Mouse (Mus musculus): ENCODE measurements at regions not wholly inside any gene's neighbourhood (a gene's known extent, or its start where the extent isn't known, plus 50 kb on each side); places are given as distances from the start of the nearest gene placed in this dataset.

- DNase-seq = peak; percentile 38 to 44
- intact Hi-C loops (cut with DNase I) = no loop called here
These were observed 218.3 kb downstream of the Myo1b start for GRCm38 (mm10) chr1:51697265-51698192.

GRCm38 (mm10) chr1:51696471-51696870 lies 218.2 kb upstream of the Nabp1 start:
- intact Hi-C loops (cut with DNase I) = no loop called here

DNA sequence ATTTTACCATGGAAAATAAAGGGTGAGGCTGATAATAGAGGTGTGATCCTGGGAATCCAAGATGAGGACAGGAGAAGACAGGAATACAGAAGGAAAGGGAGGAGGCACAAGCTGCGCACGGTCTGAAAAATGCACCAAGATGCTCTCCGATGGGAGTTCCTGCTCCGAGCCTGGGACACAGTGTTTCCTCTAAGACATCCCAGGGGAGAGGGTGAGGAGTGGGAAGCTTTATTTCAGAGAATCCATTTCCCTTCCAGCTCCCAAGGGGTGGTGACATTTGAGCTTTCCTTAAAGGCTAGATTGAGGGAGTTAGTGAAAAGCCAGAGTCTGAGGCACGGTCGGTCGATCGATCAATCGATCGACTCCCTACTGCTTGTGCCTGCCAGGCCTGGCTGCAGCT lies 212.7 kb upstream of the Nabp1 start:
- intact Hi-C loops (cut with DNase I) = no loop called here
- DNase-seq = no peak

More at GRCm38 (mm10) chr1:51696471-51696870, 218.2 kb upstream of the Nabp1 start:
- DNase-seq = no peak

DNA sequence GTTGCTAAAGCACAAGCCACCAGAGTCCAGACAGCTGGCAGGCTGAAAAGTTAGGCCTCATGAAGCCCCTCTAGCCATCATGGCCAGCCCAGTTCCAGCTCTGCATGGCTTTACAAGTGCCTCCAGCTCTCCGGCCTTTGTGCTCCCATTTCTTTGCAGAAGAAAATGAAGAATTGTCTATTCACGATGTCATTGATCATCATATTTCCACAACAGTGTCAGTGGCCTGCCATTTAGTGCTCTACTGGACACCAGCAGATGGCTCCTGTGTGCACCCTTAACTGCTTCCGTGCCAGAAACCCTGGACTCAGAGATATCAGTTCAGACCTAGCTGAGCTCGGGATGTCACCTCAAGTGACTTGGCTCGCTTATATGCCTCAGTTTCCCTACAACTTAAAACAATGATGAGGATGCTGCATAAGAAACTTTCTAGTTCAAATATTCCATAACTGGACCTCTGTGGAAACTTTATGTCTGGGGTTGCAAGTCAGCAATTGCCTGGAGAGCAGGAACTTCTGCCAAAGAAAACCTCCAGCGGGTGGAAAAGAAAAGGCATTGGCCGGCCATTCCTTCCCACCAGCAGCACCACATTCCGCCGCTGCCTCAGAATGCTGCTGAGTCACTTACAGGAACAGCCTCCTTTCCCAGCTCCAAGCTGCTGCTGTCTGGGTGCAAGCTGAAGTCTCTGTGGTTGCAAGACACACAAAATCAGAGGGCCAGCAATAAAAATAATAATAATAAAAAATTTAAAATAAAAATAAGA lies 211.4 kb upstream of the Nabp1 start:
- intact Hi-C loops (cut with DNase I) = no loop called here
- DNase-seq = peak; percentile 28 to 42

DNA sequence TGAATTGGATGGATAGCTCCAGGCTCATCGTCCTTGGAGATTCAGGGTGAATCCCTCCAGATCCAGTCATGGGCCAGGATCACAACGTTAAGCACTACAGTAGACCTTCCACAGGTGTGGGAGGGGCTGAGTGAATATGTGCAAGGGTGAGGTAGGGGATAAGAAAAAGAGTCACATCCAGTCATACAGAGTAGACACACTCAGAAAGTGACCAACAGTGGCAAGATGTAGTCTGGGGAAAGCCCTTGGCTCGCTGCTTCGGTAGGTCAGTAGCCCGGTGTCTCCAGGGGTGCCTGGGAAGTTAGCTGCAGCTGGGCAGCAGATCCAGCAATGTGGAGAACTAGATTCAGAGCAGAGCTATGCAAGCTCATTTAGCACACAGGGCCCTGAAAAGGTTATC lies 210.7 kb upstream of the Nabp1 start:
- DNase-seq = no peak
- intact Hi-C loops (cut with DNase I) = no loop called here

- intact Hi-C loops (cut with DNase I) = no loop called here
- DNase-seq = no peak
These were observed 210.0 kb upstream of the Nabp1 start for GRCm38 (mm10) chr1:51688224-51688545.

DNA sequence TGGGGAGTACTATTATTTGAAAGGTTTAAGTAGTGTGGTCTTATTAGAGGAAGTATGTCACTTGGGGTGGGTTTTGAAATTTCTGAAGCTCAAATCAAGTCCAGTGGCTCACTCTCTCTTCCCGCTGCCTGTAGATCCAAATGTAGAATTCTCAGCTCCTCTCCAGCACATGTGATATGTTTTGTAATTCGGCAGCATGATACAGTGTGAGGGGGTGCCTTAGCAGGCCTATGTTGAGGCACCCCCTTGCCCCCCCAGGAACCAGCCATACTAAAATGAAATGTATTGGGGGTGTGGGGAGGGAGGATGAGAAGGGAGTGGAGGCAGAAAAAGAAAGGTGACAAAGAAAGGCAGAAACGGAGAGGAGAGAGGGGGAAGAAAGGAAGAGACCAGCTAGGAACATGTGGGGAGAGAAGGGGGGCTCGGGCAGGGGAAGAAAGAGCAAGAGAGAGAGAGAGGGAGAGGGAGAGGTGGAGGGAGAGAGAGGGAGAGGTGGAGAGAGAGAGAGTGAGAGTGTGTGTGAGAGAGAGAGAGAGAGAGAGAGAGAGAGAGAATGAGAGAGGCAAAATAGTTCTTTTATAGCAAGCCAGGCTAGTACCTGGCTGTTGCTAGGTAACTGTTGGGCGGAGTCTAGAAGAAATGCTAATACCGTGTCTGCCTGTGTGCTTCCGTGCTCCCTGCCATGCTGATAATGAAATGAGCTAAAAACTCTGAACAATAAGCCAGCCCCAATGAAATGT lies 209.4 kb upstream of the Nabp1 start:
- DNase-seq = no peak
- intact Hi-C loops (cut with DNase I) = no loop called here

GRCm38 (mm10) chr1:51686759-51687158 lies 208.5 kb upstream of the Nabp1 start:
- intact Hi-C loops (cut with DNase I) = no loop called here
- no peak for DNase-seq

DNA sequence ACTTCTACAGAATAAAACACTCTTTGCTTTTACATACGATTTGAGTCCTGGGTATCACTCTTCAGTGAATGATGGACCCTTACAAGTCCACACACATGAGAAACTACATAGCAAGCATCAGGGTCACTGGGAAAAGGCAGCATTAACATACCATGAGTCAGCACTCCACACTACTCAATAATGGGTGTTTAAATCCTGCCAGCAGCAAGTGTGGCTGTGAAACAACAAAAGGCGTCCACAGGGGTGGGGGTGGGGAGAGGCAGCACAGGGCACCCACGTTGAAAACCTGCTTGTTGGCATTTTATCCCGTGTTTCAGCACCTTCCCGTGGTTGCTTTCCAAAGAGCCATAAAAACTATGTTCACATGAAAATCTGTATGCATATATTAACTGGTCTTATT lies 204.0 kb upstream of the Nabp1 start:
- intact Hi-C loops (cut with DNase I) = no loop called here
- no peak for DNase-seq

DNA sequence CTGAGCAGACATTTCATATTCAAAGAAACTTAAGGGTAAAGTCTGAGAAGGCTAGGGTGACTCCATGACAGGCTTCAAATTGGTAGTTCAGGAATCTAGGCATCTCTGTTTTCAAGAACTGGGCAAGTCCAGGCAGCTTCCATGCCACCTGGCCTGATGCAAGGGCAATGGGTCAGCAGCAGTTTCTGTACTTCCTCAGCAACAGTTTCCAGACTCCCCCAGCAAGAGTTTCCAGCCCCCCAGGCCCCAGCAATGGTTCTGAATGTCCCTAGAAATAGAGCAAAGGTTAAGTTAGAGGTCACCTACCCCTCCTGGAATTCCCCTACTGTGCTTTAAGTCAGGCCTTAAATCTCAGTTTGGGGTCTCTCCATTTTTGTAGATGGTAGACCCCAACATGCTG lies 203.6 kb upstream of the Nabp1 start:
- no peak for DNase-seq
- intact Hi-C loops (cut with DNase I) = no loop called here

DNA sequence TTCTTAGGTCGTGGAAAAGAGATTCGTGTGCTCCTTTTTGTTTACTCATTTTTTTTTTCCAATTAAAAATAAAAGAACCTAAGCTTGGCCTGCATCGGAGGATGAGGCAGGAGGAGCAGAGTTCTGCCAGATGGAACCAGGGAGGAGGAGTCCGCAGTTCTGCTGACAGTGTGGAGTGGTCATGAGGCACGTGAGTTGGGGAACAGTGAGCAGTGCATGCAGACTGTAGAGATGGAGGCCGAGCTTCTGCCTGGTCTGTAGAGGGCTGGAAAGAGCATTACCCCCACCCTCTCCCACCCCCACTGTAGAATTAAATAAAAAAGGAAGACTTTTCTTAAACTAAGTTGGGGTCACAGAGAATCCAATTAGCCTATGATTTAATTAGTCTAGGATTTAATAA lies 202.5 kb upstream of the Nabp1 start:
- no peak for DNase-seq
- intact Hi-C loops (cut with DNase I) = no loop called here

DNA sequence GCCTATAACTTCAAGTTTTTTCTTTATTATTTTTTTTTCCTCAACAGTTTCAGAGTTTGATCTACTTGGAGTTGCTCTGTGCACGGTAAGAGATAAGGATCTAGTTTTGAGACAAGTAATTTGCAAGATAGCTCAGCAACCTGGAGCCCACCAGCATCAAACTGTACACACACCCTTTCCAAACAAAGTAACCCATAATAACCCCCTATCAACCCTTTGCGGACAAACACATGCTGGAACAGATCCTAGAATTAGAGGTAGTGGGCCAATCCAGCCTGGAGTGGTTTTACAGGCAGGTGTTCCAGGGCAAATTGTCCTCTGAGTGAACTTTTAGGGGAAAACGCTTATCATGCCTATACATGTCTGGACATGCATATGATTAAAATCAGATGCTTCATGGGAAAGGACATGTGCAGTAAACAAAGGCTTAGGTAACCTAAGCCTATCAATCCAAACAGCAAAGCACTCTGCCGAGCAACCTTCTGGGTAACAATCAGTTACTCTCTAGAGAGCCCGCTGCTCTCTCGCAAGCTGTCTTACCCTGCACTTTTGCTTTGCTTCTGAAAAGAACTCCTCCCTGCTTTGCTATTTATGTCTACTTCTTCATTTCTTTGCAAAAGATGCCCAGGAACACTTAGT lies 200.2 kb upstream of the Nabp1 start:
- intact Hi-C loops (cut with DNase I) = no loop called here
- no peak for DNase-seq

DNA sequence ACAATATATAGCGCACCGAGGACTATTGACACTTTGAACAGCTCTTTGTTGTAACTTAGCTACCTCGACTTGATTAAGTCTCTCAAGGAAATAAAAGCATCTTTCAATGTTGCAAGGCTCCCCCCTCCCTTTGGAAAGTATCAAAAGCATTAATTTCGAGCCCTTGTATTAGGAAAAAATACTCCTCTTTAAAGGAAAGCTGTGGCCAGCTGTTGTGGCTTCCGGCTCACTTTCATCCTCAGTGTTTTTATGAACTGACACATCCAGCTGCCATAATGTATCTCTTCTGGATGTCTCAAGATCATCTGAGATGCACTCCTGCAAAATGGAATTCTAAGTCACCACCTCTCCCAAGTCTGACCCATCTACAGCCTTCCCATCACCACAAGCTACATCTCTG lies 199.6 kb upstream of the Nabp1 start:
- intact Hi-C loops (cut with DNase I) = no loop called here
- DNase-seq = peak in 1 of 2 experiments; percentile 3

GRCm38 (mm10) chr1:51671691-51672090 lies 193.5 kb upstream of the Nabp1 start:
- DNase-seq = no peak
- intact Hi-C loops (cut with DNase I) = no loop called here

- intact Hi-C loops (cut with DNase I) = no loop called here
- no peak for DNase-seq
These were observed 193.1 kb upstream of the Nabp1 start for GRCm38 (mm10) chr1:51671287-51671686.

DNA sequence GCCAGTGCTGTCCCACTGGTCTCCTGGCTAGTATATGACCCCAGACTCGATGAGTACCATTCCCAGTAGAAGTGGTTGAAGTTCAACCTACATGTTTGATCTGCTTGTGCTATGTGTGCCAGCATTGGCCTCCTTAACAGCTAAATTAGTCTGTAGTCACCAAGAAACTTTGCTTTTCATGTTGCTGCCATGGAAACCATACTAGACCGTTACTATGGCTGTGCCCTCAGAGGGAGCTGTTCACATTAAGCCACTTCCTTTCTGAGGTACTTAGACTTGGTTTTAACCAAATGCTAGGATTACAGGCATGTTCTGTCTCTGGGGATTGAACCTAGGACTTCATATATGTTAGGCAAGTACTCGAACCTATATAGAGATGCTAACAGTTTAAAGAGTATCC lies 191.8 kb upstream of the Nabp1 start:
- no peak for DNase-seq
- intact Hi-C loops (cut with DNase I) = no loop called here

DNA sequence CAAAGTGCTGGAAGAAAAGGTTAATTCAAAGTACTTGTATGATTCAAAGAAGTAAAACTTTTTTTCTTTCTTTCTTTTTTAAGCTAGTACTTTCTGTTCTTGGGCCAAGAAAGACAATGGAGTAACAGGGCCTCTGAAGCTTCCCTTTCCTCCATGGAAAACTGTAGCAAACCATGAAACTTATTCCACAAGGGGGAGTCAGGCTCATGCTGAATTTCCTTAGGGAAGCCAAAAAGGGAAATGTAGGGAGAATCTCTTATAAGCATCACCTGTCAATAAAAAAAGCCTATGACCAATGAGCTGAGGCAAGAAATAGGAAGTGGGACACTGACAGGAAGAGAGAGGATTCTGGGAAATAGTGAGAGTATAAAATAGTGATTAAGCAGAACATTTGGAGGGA lies 190.7 kb upstream of the Nabp1 start:
- DNase-seq = no peak
- intact Hi-C loops (cut with DNase I) = loop anchor here (1.0 to 5.0 kb wide), 2 partner anchors 276 to 328 kb away; no protein-coding TSS in a partner anchor

GRCm38 (mm10) chr1:51660531-51660930 lies 182.3 kb upstream of the Nabp1 start:
- DNase-seq = no peak
- intact Hi-C loops (cut with DNase I) = no loop called here

DNA sequence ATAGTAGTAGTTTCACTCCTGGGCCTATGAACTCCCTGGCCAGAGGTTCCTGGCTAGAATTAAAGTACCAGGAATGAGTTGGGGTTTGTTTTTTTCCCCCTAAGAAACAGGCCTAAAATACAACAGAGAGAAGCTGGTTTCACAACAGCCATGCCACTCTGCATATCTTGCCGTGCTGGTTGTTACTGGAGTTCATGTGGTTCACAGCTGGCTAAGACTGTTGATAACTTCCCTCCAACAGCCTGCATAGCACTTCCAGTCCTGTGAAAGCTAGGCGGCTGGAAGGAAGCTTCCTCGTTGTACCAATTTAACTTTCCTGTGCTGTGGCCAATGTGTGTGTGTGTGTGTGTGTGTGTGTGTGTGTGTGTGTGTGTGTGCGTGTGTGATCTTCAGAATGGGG lies 179.0 kb upstream of the Nabp1 start:
- no peak for DNase-seq
- intact Hi-C loops (cut with DNase I) = no loop called here

- intact Hi-C loops (cut with DNase I) = no loop called here
- no peak for DNase-seq
These were observed 172.4 kb upstream of the Nabp1 start for GRCm38 (mm10) chr1:51650653-51650995.

Data from heart, postnatal 36 days (tissue).